Mouse (Mus musculus) neural tube, embryonic 12.5 days (tissue): ENCODE results near the gene Smarca1. TPM values are rescaled to one million over a fixed set of nuclear protein-coding genes. Genes with fewer than 3 reads are reported as not detected.

Source experiments
- polyA plus RNA-seq: library from polyadenylated mRNA; unstranded; fragments of >200 nt; fragmentation: Nextera tagmentation; extraction: Ambion mirVana; gene quantifications from 2 replicates; pipeline ENCODE4 v1.2.1, GENCODE M21; 2016

The Smarca1 gene
- polyA plus RNA-seq, 1 experiment from 2014 or later = 29.8 TPM

Other genes with a start within 250 kb of the Smarca1 start
- 21.7 and 23.0 TPM in 2 replicates for gene Ocrl, start 19.4 kb upstream of the Smarca1 start, polyA plus RNA-seq
- gene Apln, start 141.9 kb upstream of the Smarca1 start, polyA plus RNA-seq = 3.6 and 3.7 TPM in 2 replicates
- gene Xpnpep2, start 215.8 kb upstream of the Smarca1 start, polyA plus RNA-seq = 0.79 and 0.82 TPM in 2 replicates